Mouse (Mus musculus): Measurements from ENCODE around the gene Nfe2l2.

The Nfe2l2 gene

GRCm38 (mm10) chr2:75687040-75687749 is 17.2 kb downstream of the Nfe2l2 start:
- DNase-seq (ENCODE audit: low spot score in 2 of 2) = no peak

GRCm38 (mm10) chr2:75685458-75685861 is 19.0 kb downstream of the Nfe2l2 start:
- DNase-seq (ENCODE audit: low spot score in 2 of 2) = no peak

GRCm38 (mm10) chr2:75684526-75684925 is 19.9 kb downstream of the Nfe2l2 start:
- no peak for DNase-seq (ENCODE audit: low spot score in 2 of 2)

- no peak for DNase-seq (ENCODE audit: low spot score in 2 of 2)
These were observed 21.3 kb downstream of the Nfe2l2 start for GRCm38 (mm10) chr2:75682978-75683709.

- DNase-seq (ENCODE audit: low spot score in 2 of 2) = no peak
These were observed 23.0 kb downstream of the Nfe2l2 start for GRCm38 (mm10) chr2:75681439-75681838.

GRCm38 (mm10) chr2:75679947-75680346 is 24.5 kb downstream of the Nfe2l2 start:
- DNase-seq (ENCODE audit: low spot score in 2 of 2) = no peak

GRCm38 (mm10) chr2:75676567-75676966 is 27.9 kb downstream of the Nfe2l2 start:
- DNase-seq (ENCODE audit: low spot score in 2 of 2) = no peak

GRCm38 (mm10) chr2:75672561-75672960 is 31.9 kb downstream of the Nfe2l2 start:
- no peak for DNase-seq (ENCODE audit: low spot score in 2 of 2)

- DNase-seq (ENCODE audit: low spot score in 2 of 2) = no peak
These were observed 33.1 kb downstream of the Nfe2l2 start for GRCm38 (mm10) chr2:75671337-75671660.

GRCm38 (mm10) chr2:75670446-75671336 is 33.8 kb downstream of the Nfe2l2 start:
- no peak for DNase-seq (ENCODE audit: low spot score in 2 of 2)

- no peak for DNase-seq (ENCODE audit: low spot score in 2 of 2)
These were observed 34.7 kb downstream of the Nfe2l2 start for GRCm38 (mm10) chr2:75669491-75670445.

- no peak for DNase-seq (ENCODE audit: low spot score in 2 of 2)
These were observed 43.3 kb downstream of the Nfe2l2 start for GRCm38 (mm10) chr2:75661106-75661505.

GRCm38 (mm10) chr2:75660255-75660948 is 44.0 kb downstream of the Nfe2l2 start:
- DNase-seq (ENCODE audit: low spot score in 2 of 2) = no peak

GRCm38 (mm10) chr2:75659629-75659960 is 44.8 kb downstream of the Nfe2l2 start:
- peak; percentile 85 for DNase-seq (ENCODE audit: low spot score in 2 of 2)

- peak; percentile 99 for DNase-seq (ENCODE audit: low spot score in 2 of 2)
These were observed 45.5 kb downstream of the Nfe2l2 start, which contains the start of gene Hnrnpa3 for GRCm38 (mm10) chr2:75658727-75659628. Gene Hnrnpa3, plus strand, starts transcription at chr2:75659261.

GRCm38 (mm10) chr2:75657907-75658691 is 46.3 kb downstream of the Nfe2l2 start:
- DNase-seq (ENCODE audit: low spot score in 2 of 2) = no peak

GRCm38 (mm10) chr2:75656924-75657323 is 47.5 kb downstream of the Nfe2l2 start:
- no peak for DNase-seq (ENCODE audit: low spot score in 2 of 2)

GRCm38 (mm10) chr2:75654679-75655078 is 49.8 kb downstream of the Nfe2l2 start:
- DNase-seq (ENCODE audit: low spot score in 2 of 2) = no peak

- no peak for DNase-seq (ENCODE audit: low spot score in 2 of 2)
These were observed 51.3 kb downstream of the Nfe2l2 start for GRCm38 (mm10) chr2:75653150-75653549.
